Mouse (Mus musculus): ENCODE results near the gene Cdkn1b. TPM values are rescaled to one million over a fixed set of nuclear protein-coding genes. Genes with fewer than 3 reads are reported as not detected.

Gene Cdkn1b
- polyA plus RNA-seq, 1 experiment from 2014 or later, result 13.0 TPM

GRCm38 (mm10) chr6:134922511-134923195 lies 2.5 kb downstream of the Cdkn1b start:
- Histone ChIP-seq H3K36me3 (peaks cover 16% of the 10 kb centered on the region), H3K9me3 (replicated peaks) (no peaks in the 10 kb centered on the region), H3K4me2 (peak overlapping the region; percentile 100), H3K9ac (peak overlapping the region; percentile 97), H3K27ac (peak overlapping the region; percentile 98), H3K27me3 (peaks cover 5% of the 10 kb centered on the region; the same call in 1 of the 2 replicates), H3K4me1 (replicated peaks) (peaks cover 56% of the 10 kb centered on the region), H3K4me3 (replicated peaks) (peak overlapping the region; percentile 94)
- DNase-seq (no peak), ATAC-seq (ENCODE audit: low read depth) (no peak)
- 21% methylated on average over 9 of the region's 9 CpGs for WGBS (ENCODE audit: insufficient replicate concordance)

DNA sequence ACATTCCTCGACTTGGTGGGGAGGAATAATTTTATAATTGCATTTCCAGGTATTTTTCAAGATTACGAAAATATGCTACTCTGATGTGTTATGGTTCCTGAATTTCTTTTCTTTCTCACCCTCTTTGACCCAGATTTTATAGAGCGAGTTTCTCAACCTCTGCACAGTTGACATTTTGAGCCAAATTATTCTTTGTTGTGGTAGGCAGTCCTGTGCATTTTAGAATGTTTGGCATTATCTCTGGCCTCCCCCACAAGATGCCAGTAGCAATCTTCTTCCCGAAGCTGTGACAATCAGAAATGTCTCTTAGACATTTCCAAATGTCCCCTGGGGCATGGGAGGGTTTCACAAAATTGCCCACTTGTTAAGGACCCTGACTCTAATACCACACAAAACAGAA lies 3.5 kb downstream of the Cdkn1b start:
- H3K9ac ChIP-seq, result peak overlapping the region; percentile 11; the same call in 1 of the 2 replicates
- WGBS (ENCODE audit: insufficient replicate concordance), result 76% methylated on average over 4 of the region's 4 CpGs
- H3K4me2 ChIP-seq, result peak overlapping the region; percentile 49
- peaks cover 46% of the 10 kb centered on the region for H3K4me1 ChIP-seq (replicated peaks)
- peak overlapping the region; percentile 29 for H3K4me3 ChIP-seq (replicated peaks)
- H3K27ac ChIP-seq, result peak overlapping the region; percentile 40
- ATAC-seq (ENCODE audit: low read depth) (no peak), DNase-seq (no peak)
- H3K27me3 ChIP-seq, result no peaks in the 10 kb centered on the region
- no peaks in the 10 kb centered on the region for H3K9me3 ChIP-seq (replicated peaks)
- H3K36me3 ChIP-seq, result peaks cover 16% of the 10 kb centered on the region

- no peak overlapping the region for H3K27ac ChIP-seq
- H3K4me3 ChIP-seq (replicated peaks), result no peak overlapping the region; the same call in 1 of the 2 replicates
- H3K9me3 ChIP-seq (replicated peaks), result no peaks in the 10 kb centered on the region
- H3K4me1 ChIP-seq (replicated peaks), result peaks cover 41% of the 10 kb centered on the region
- no peak overlapping the region for H3K4me2 ChIP-seq
- peaks cover 16% of the 10 kb centered on the region for H3K36me3 ChIP-seq
- H3K27me3 ChIP-seq, result no peaks in the 10 kb centered on the region
- DNase-seq (no peak), ATAC-seq (ENCODE audit: low read depth) (no peak)
- WGBS (ENCODE audit: insufficient replicate concordance), result 63% methylated on average over 3 of the region's 3 CpGs
- H3K9ac ChIP-seq, result no peak overlapping the region
Observed at GRCm38 (mm10) chr6:134924262-134924661, 4.1 kb downstream of the Cdkn1b start.

DNA sequence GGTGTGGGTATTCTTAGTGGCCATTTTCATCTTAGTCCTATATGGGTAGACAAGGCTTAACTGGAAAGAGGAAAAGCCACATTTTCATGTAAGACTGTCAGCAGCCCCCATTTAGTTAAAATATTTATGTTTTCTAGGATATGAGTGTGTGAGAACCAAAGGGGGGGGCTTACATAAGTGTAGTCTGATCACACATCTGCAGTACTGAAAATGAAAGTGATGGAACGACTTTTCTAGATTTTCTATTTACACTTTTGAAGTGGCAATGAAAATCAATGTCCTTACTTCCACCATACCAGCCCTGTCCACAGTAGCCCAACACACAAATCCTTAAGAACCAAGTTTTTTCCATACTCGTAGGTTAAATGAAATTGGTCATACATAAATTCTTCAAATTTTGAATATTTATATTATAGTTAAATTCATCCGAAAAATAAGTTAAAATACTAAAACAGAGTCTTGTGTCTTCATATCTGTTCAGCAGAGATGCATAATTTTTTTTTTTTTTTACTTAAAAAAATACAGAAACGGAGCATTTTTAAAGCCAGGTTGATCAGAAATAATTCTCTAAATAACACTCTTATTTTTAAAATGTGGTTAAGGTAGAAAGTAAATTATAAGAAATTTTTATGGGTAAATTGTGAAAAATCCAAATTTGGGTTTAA lies 5.6 kb downstream of the Cdkn1b start:
- H3K4me1 ChIP-seq (replicated peaks), result peaks cover 47% of the 10 kb centered on the region
- peak overlapping the region; percentile 39 for H3K9ac ChIP-seq
- WGBS (ENCODE audit: insufficient replicate concordance), result 63% methylated on average over 4 of the region's 4 CpGs
- peak overlapping the region; percentile 52 for H3K4me2 ChIP-seq
- peaks cover 18% of the 10 kb centered on the region for H3K36me3 ChIP-seq
- H3K27ac ChIP-seq, result peak overlapping the region; percentile 53; the same call in 1 of the 2 replicates
- H3K9me3 ChIP-seq (replicated peaks), result no peaks in the 10 kb centered on the region
- DNase-seq, result no peak
- peak overlapping the region; percentile 28 for H3K4me3 ChIP-seq (replicated peaks)
- no peaks in the 10 kb centered on the region for H3K27me3 ChIP-seq
- ATAC-seq (ENCODE audit: low read depth), result no peak

DNA sequence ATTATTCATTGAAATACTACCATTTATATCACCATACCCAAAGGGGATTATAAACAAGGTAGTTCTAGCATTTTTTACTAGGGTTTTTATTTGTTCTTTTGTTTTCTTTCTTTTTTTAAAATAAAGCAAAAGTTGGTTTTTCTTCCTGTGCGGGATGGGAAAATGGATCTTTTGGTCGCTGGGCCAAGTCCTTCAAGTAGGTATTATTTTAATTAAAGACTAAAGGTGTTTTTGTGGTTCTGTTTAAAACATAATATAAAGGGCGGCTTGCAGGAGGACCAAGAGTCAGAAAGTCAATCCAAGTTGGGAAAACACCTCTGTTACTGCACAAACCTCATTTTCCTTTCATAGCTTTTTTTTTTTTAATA lies 6.1 kb downstream of the Cdkn1b start:
- H3K9ac ChIP-seq, result peak overlapping the region; percentile 94
- no peak for DNase-seq
- no peak for ATAC-seq (ENCODE audit: low read depth)
- peaks cover 22% of the 10 kb centered on the region for H3K36me3 ChIP-seq
- peak overlapping the region; percentile 96 for H3K4me2 ChIP-seq
- no peaks in the 10 kb centered on the region for H3K27me3 ChIP-seq
- H3K4me1 ChIP-seq (replicated peaks), result peaks cover 52% of the 10 kb centered on the region
- peak overlapping the region; percentile 77 for H3K4me3 ChIP-seq (replicated peaks)
- no peaks in the 10 kb centered on the region for H3K9me3 ChIP-seq (replicated peaks)
- WGBS (ENCODE audit: insufficient replicate concordance), result 33% methylated on average over 3 of the region's 3 CpGs
- peak overlapping the region; percentile 100 for H3K27ac ChIP-seq

DNA sequence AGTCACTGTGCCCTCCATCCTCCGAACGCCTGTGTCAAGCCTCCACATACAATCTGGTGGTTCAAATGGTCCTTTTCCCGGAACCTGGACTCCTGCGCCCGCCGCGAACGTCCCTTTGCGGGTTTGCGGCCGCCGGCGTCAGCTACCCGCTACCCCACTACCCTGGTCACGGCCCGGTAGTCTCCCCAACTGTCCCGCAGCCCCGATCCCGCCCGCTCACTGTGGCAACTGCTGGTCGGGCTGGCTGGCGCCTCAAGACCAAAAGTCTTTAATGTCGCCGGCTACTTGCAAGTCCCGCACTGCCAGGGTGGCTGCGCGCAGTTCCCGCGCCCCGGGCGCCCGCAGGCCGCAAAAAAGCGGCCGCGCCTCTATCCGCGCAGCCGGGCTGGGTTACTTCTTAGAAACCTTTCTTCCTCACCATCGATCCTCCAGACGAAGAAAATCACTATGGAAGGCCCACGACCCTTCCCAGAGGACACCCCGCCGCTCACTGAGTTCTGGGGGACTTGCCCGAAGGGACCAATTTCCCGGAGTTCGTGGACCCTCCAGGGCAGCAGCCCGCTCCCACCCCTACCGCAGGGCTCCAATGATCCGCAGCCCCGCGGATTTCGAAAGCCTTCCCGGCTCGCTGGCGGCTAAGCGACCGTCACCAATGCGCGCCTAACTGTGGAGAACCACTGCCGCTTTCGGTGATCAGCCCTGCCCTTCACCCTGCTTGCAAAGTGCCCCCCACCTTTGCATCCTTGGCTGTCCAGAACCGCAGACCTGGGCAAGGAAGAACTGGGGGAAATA lies 6.8 kb downstream of the Cdkn1b start:
- Histone ChIP-seq H3K36me3 (peaks cover 21% of the 10 kb centered on the region), H3K27me3 (no peaks in the 10 kb centered on the region), H3K27ac (peak overlapping the region; percentile 100), H3K9me3 (replicated peaks) (no peaks in the 10 kb centered on the region), H3K9ac (peak overlapping the region; percentile 94), H3K4me2 (peak overlapping the region; percentile 96), H3K4me1 (replicated peaks) (peaks cover 53% of the 10 kb centered on the region), H3K4me3 (replicated peaks) (peak overlapping the region; percentile 77)
- under 1% methylated on average over 63 of the region's 63 CpGs for WGBS (ENCODE audit: insufficient replicate concordance)
- peak; percentile 37 for ATAC-seq (ENCODE audit: low read depth)
- DNase-seq, result peak; percentile 56

GRCm38 (mm10) chr6:134927595-134928095 lies 7.4 kb downstream of the Cdkn1b start:
- peak overlapping the region; percentile 77 for H3K4me3 ChIP-seq (replicated peaks)
- DNase-seq (no peak), ATAC-seq (ENCODE audit: low read depth) (0 out of 2 replicates have a peak, but pooled peaks have one; percentile 0)
- peak overlapping the region; percentile 96 for H3K4me2 ChIP-seq
- peaks cover 53% of the 10 kb centered on the region for H3K4me1 ChIP-seq (replicated peaks)
- under 1% methylated on average over 13 of the region's 13 CpGs for WGBS (ENCODE audit: insufficient replicate concordance)
- no peaks in the 10 kb centered on the region for H3K27me3 ChIP-seq
- peak overlapping the region; percentile 94 for H3K9ac ChIP-seq
- no peaks in the 10 kb centered on the region for H3K9me3 ChIP-seq (replicated peaks)
- H3K27ac ChIP-seq, result peak overlapping the region; percentile 100
- peaks cover 20% of the 10 kb centered on the region for H3K36me3 ChIP-seq

- Histone ChIP-seq H3K9me3 (replicated peaks) (no peaks in the 10 kb centered on the region), H3K27ac (peak overlapping the region; percentile 100), H3K4me3 (replicated peaks) (peak overlapping the region; percentile 77), H3K27me3 (no peaks in the 10 kb centered on the region), H3K4me1 (replicated peaks) (peaks cover 55% of the 10 kb centered on the region), H3K4me2 (peak overlapping the region; percentile 96), H3K9ac (peak overlapping the region; percentile 94), H3K36me3 (peaks cover 23% of the 10 kb centered on the region)
- WGBS (ENCODE audit: insufficient replicate concordance), result under 1% methylated on average over 63 of the region's 63 CpGs
- ATAC-seq (ENCODE audit: low read depth), result peak; percentile 79
- peak; percentile 71 for DNase-seq
Observed at GRCm38 (mm10) chr6:134928096-134928888, 8.1 kb downstream of the Cdkn1b start.

DNA sequence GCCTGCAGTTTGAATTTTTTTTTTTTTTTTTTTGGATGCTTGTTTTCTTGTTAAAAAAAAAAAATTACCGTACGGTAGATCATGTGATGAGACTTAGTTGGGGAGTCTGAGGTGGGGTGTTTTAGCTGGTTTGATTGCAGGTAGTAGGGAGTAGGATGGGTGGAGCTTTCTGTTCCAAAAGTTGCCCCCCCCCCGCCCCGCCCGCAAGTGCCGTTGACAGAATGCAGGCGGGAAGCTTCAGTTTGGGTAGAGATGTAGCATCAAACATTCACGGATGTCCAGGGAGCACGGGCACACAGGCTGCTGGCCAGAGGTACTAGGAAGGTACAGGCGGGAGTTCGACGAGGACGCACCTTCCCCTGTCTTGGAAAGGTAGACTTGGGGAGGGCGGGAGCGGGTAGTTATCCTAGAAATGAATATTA lies 8.7 kb downstream of the Cdkn1b start:
- DNase-seq, result peak; percentile 42
- no peaks in the 10 kb centered on the region for H3K27me3 ChIP-seq
- peak overlapping the region; percentile 94 for H3K9ac ChIP-seq
- no peaks in the 10 kb centered on the region for H3K9me3 ChIP-seq (replicated peaks)
- H3K4me3 ChIP-seq (replicated peaks), result peak overlapping the region; percentile 77
- ATAC-seq (ENCODE audit: low read depth), result peak; percentile 52
- peak overlapping the region; percentile 100 for H3K27ac ChIP-seq
- H3K4me1 ChIP-seq (replicated peaks), result peaks cover 55% of the 10 kb centered on the region
- H3K4me2 ChIP-seq, result peak overlapping the region; percentile 96
- WGBS (ENCODE audit: insufficient replicate concordance), result 0% methylated on average over 15 of the region's 15 CpGs
- H3K36me3 ChIP-seq, result peaks cover 23% of the 10 kb centered on the region

- H3K27me3 ChIP-seq, result no peaks in the 10 kb centered on the region
- H3K9me3 ChIP-seq (replicated peaks), result no peaks in the 10 kb centered on the region
- peak overlapping the region; percentile 77 for H3K4me3 ChIP-seq (replicated peaks)
- 27% methylated on average over 4 of the region's 4 CpGs for WGBS (ENCODE audit: insufficient replicate concordance)
- H3K4me2 ChIP-seq, result peak overlapping the region; percentile 96
- H3K4me1 ChIP-seq (replicated peaks), result peaks cover 56% of the 10 kb centered on the region
- peak overlapping the region; percentile 94 for H3K9ac ChIP-seq
- H3K36me3 ChIP-seq, result peaks cover 30% of the 10 kb centered on the region
- peak overlapping the region; percentile 100 for H3K27ac ChIP-seq
- DNase-seq (no peak), ATAC-seq (ENCODE audit: low read depth) (no peak)
Observed at GRCm38 (mm10) chr6:134929926-134930325, 9.7 kb downstream of the Cdkn1b start.

Measured in liver, embryonic 13.5 days (tissue).